Mouse (Mus musculus): ENCODE measurements around the gene Qprt.

DNA sequence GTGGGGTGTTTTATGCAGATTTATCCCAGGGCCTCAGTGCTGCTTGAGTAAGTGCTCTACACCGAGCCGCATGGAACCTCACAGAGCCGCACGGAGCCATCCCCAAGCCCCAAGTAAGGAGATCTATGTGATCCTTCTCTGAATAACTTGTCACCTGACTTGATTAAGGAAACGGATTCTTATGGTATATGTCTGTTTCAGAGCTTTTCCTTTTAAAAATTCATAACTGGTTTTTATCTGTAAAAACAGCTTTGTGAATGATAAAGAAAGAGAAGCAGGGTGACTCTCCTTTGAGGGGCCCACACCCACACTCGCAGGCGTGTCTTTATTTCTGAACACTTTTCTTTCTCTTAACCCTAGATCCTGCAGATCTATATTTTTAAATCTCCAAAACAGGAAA lies 17.1 kb upstream of the Qprt start:
- 0 out of 2 replicates have a peak, but pooled peaks have one; percentile 2 for TF ChIP-seq CTCF (conservative IDR thresholded peaks at IDR 0.05; ENCODE audit: low read length)
- TF ChIP-seq NANOG (IDR thresholded peaks at IDR 0.05; ENCODE audit: borderline replicate concordance, low read length) = no peak
